Mouse (Mus musculus): ENCODE data around the gene Ercc6l2. TPM values are rescaled to one million over a fixed set of nuclear protein-coding genes. Genes with fewer than 3 reads are reported as not detected.

Gene Ercc6l2
- polyA plus RNA-seq, 1 experiment from 2014 or later = 23.9 TPM

Other genes with a start within 250 kb of the Ercc6l2 start
- gene Ptch1, start 241.6 kb upstream of the Ercc6l2 start, polyA plus RNA-seq (2016; fragmentation: Nextera tagmentation; extraction: Ambion mirVana) = 22.7 and 24.3 TPM in 2 replicates